Mouse (Mus musculus) heart, postnatal 36 days (tissue): ENCODE data around the gene Eya3. TPM values are rescaled to one million over a fixed set of nuclear protein-coding genes. Genes with fewer than 3 reads are reported as not detected.

Experiments
- DNase-seq, 2 experiments: peaks; one replicate each; pipeline ENCODE4 v3.0.0; 2021 to 2022
- intact Hi-C: fragments of 180-260 bp; cut with DNase I; formaldehyde crosslinking; loops from one replicate; pipeline ENCODE4 v1.15.1; 2025
- total RNA-seq, 2 experiments: library from RNA; stranded (reverse); gene quantifications; 2 replicates each; pipeline ENCODE4 v1.2.3; 2021

The Eya3 gene
- total RNA-seq, 2 experiments from 2014 or later, result 28.2 to 35.0 TPM

GRCm38 (mm10) chr4:132639191-132639713 is 465 bp downstream of the Eya3 start:
- DNase-seq, result peak in 1 of 2 experiments; percentile 36
- intact Hi-C loops, result loop anchor here (5.0 kb wide), 1 partner anchor 177 kb away; the partner anchor contains the start of gene Med18

- DNase-seq, result no peak
- intact Hi-C loops, result no loop called here
Measured at GRCm38 (mm10) chr4:132647439-132647838, 8.7 kb downstream of the Eya3 start.

- DNase-seq, result no peak
- intact Hi-C loops, result no loop called here
Measured at GRCm38 (mm10) chr4:132649271-132649999, 10.6 kb downstream of the Eya3 start.

GRCm38 (mm10) chr4:132652842-132653241 is 14.1 kb downstream of the Eya3 start:
- intact Hi-C loops, result no loop called here
- peak; percentile 39 to 46 for DNase-seq

- intact Hi-C loops, result no loop called here
Measured at GRCm38 (mm10) chr4:132653799-132654198, 15.0 kb downstream of the Eya3 start.

GRCm38 (mm10) chr4:132655290-132655689 is 16.5 kb downstream of the Eya3 start:
- no peak for DNase-seq
- intact Hi-C loops, result no loop called here

More at GRCm38 (mm10) chr4:132653799-132654198, 15.0 kb downstream of the Eya3 start:
- no peak for DNase-seq

GRCm38 (mm10) chr4:132659106-132659505 is 20.3 kb downstream of the Eya3 start:
- DNase-seq, result no peak
- intact Hi-C loops, result no loop called here

- no peak for DNase-seq
- intact Hi-C loops, result no loop called here
Measured at GRCm38 (mm10) chr4:132672697-132673096, 33.9 kb downstream of the Eya3 start.

- peak; percentile 23 to 29 for DNase-seq
- intact Hi-C loops, result loop anchor here (1.0 kb wide), 1 partner anchor 131 kb away; no protein-coding TSS in a partner anchor
Measured at GRCm38 (mm10) chr4:132676771-132677539, 38.2 kb downstream of the Eya3 start.

GRCm38 (mm10) chr4:132689634-132690033 is 50.8 kb downstream of the Eya3 start:
- no peak for DNase-seq
- intact Hi-C loops, result no loop called here

- DNase-seq, result no peak
- intact Hi-C loops, result no loop called here
Measured at GRCm38 (mm10) chr4:132693366-132693765, 54.6 kb downstream of the Eya3 start.

- no peak for DNase-seq
- intact Hi-C loops, result no loop called here
Measured at GRCm38 (mm10) chr4:132702076-132702475, 63.3 kb downstream of the Eya3 start.

GRCm38 (mm10) chr4:132706885-132707284 is 68.1 kb downstream of the Eya3 start:
- intact Hi-C loops, result no loop called here
- no peak for DNase-seq

- intact Hi-C loops, result no loop called here
- no peak for DNase-seq
Measured at GRCm38 (mm10) chr4:132713181-132713580, 74.4 kb downstream of the Eya3 start.

- no peak for DNase-seq
- intact Hi-C loops, result no loop called here
Measured at GRCm38 (mm10) chr4:132718251-132718650, 79.5 kb downstream of the Eya3 start.

- no peak for DNase-seq
- intact Hi-C loops, result no loop called here
Measured at GRCm38 (mm10) chr4:132728233-132728632, 89.4 kb downstream of the Eya3 start.

- intact Hi-C loops, result loop anchor here (2.0 kb wide), 1 partner anchor 35 kb away; no protein-coding TSS in a partner anchor
- DNase-seq, result no peak
Measured at GRCm38 (mm10) chr4:132731616-132732015, 92.8 kb downstream of the Eya3 start.

GRCm38 (mm10) chr4:132732148-132732684 is 93.4 kb downstream of the Eya3 start, which contains the start of gene Xkr8:
TSS of gene Xkr8 (minus strand) at chr4:132732546.
- DNase-seq, result peak; percentile 88 to 93
- intact Hi-C loops, result loop anchor here (2.0 kb wide), 1 partner anchor 35 kb away; no protein-coding TSS in a partner anchor

GRCm38 (mm10) chr4:132733071-132733770 is 94.4 kb downstream of the Eya3 start:
- no peak for DNase-seq
- intact Hi-C loops, result loop anchor here (2.0 kb wide), 1 partner anchor 34 kb away; no protein-coding TSS in a partner anchor

GRCm38 (mm10) chr4:132734766-132735165 is 96.0 kb downstream of the Eya3 start:
- intact Hi-C loops, result no loop called here
- no peak for DNase-seq
